Mouse (Mus musculus) CH12.LX (cell line): ENCODE results near the gene Fads3. TPM values are rescaled to one million over a fixed set of nuclear protein-coding genes. Genes with fewer than 3 reads are reported as not detected.

ENCODE experiments used
- DNase-seq: peaks from one replicate; pipeline ENCODE4 v3.0.0-alpha.2; 2013; ENCODE audit errors: extremely low read depth
- H3K27ac ChIP-seq: 2 replicates; pipeline ENCODE4 v1.5.1; 2012; ENCODE audit warnings: low read depth, mild to moderate bottlenecking, control low read depth, moderate library complexity; ENCODE audit not compliant: insufficient read depth
- H3K27me3 ChIP-seq: replicated peaks from 2 replicates; pipeline ENCODE3; 2012; ENCODE audit warnings: inconsistent platforms
- H3K36me3 ChIP-seq, 2 experiments: replicated peaks in 1 of 2; 2 replicates each; pipeline versions ENCODE3 to v1.6.1; 2012; ENCODE audit warnings: inconsistent platforms in 1 of 2, low read length in 1 of 2, mild to moderate bottlenecking in 1 of 2, mixed read lengths in 1 of 2, moderate library complexity in 1 of 2; ENCODE audit not compliant: control insufficient read depth in 1 of 2, insufficient read depth in 1 of 2
- H3K4me1 ChIP-seq, 2 experiments: 2 replicates each; pipeline ENCODE4 v1.6.1; 2012; ENCODE audit warnings: inconsistent platforms in 1 of 2, moderate library complexity in 1 of 2; ENCODE audit not compliant: insufficient read depth in 2 of 2, control insufficient read depth in 1 of 2
- H3K4me2 ChIP-seq: 2 replicates; pipeline ENCODE4 v1.6.1; 2012; ENCODE audit warnings: low read depth, mild to moderate bottlenecking, control low read depth; ENCODE audit not compliant: poor library complexity, insufficient read depth, severe bottlenecking
- H3K4me3 ChIP-seq, 3 experiments: fragments of 150-350 bp in 1 of 3; sonication (generic) in 1 of 3; replicated peaks in 1 of 3; 2 replicates each; pipeline versions ENCODE3 to v1.5.1; 2011 to 2012; ENCODE audit warnings: low read depth in 2 of 3, low read length in 2 of 3, mild to moderate bottlenecking in 2 of 3, moderate library complexity in 2 of 3, control low read depth in 1 of 3, improper control_type of control experiment in 1 of 3, inconsistent platforms in 1 of 3, mixed read lengths in 1 of 3; ENCODE audit not compliant: poor library complexity in 1 of 3
- H3K79me2 ChIP-seq: replicated peaks from 2 replicates; pipeline ENCODE4 v1.6.1; 2012; ENCODE audit warnings: mild to moderate bottlenecking, moderate library complexity; ENCODE audit not compliant: control insufficient read depth, poor library complexity, insufficient read depth, severe bottlenecking; ENCODE audit errors: extremely low read depth
- H3K9ac ChIP-seq: 2 replicates; pipeline ENCODE4 v1.6.1; 2012; ENCODE audit warnings: low read depth, mild to moderate bottlenecking, control low read depth, moderate library complexity; ENCODE audit not compliant: insufficient read depth
- H3K9me3 ChIP-seq: replicated peaks from 2 replicates; pipeline ENCODE3; 2012; ENCODE audit warnings: low read length, inconsistent platforms, mixed read lengths
- BHLHE40 ChIP-seq: IDR thresholded peaks from 2 replicates; pipeline ENCODE4 v1.6.1; 2011; ENCODE audit warnings: mild to moderate bottlenecking, low read depth, low read length, improper control_type of control experiment
- CHD1 ChIP-seq: IDR thresholded peaks from 2 replicates; pipeline ENCODE4 v1.6.1; 2012; ENCODE audit warnings: low read depth, low read length, improper control_type of control experiment, inconsistent platforms
- CHD2 ChIP-seq: IDR thresholded peaks from 2 replicates; pipeline ENCODE4 v1.6.1; 2011; ENCODE audit warnings: low read length, improper control_type of control experiment
- CTCF ChIP-seq, 2 experiments: IDR thresholded peaks in 1 of 2; conservative IDR thresholded peaks in 1 of 2; 2 replicates each; pipeline ENCODE4 v1.5.1; 2011 to 2012; ENCODE audit warnings: low read depth in 2 of 2, low read length in 2 of 2, improper control_type of control experiment in 1 of 2, inconsistent platforms in 1 of 2, mild to moderate bottlenecking in 1 of 2, moderate library complexity in 1 of 2
- ELF1 ChIP-seq: IDR thresholded peaks from 2 replicates; pipeline ENCODE4 v1.6.1; 2014; ENCODE audit warnings: low read depth, mild to moderate bottlenecking, inconsistent platforms, low read length, improper control_type of control experiment
- ETS1 ChIP-seq: conservative IDR thresholded peaks from 2 replicates; pipeline ENCODE4 v1.6.1; 2012; ENCODE audit warnings: low read depth, mild to moderate bottlenecking, inconsistent platforms, low read length, improper control_type of control experiment, moderate library complexity
- GABPA ChIP-seq: IDR thresholded peaks from 2 replicates; pipeline ENCODE4 v1.6.1; 2012; ENCODE audit warnings: low read depth, low read length, improper control_type of control experiment, inconsistent platforms; ENCODE audit not compliant: insufficient replicate concordance
- HCFC1 ChIP-seq: IDR thresholded peaks from 2 replicates; pipeline ENCODE4 v1.6.1; 2012; ENCODE audit warnings: low read depth, mild to moderate bottlenecking, inconsistent platforms, low read length, improper control_type of control experiment
- JUN ChIP-seq: IDR thresholded peaks from 2 replicates; pipeline ENCODE4 v1.6.1; 2011; ENCODE audit warnings: low read depth, mild to moderate bottlenecking, low read length, improper control_type of control experiment, moderate library complexity; ENCODE audit not compliant: insufficient read depth
- JUND ChIP-seq: conservative IDR thresholded peaks from 2 replicates; pipeline ENCODE4 v1.6.1; 2011; ENCODE audit warnings: low read depth, low read length, improper control_type of control experiment
- KAT2A ChIP-seq: IDR thresholded peaks from 2 replicates; pipeline ENCODE4 v1.6.1; 2012; ENCODE audit warnings: low read length, improper control_type of control experiment, inconsistent platforms; ENCODE audit not compliant: insufficient replicate concordance
- MAFK ChIP-seq: IDR thresholded peaks from 2 replicates; pipeline ENCODE4 v1.6.1; 2011; ENCODE audit warnings: low read length, improper control_type of control experiment; ENCODE audit not compliant: insufficient replicate concordance
- MAZ ChIP-seq: IDR thresholded peaks from 2 replicates; pipeline ENCODE4 v1.6.1; 2012; ENCODE audit warnings: low read depth, mild to moderate bottlenecking, inconsistent platforms, low read length, improper control_type of control experiment, moderate library complexity
- MXI1 ChIP-seq: IDR thresholded peaks from 2 replicates; pipeline ENCODE4 v1.6.1; 2011; ENCODE audit warnings: mild to moderate bottlenecking, low read depth, low read length, improper control_type of control experiment
- PAX5 ChIP-seq: IDR thresholded peaks from 2 replicates; pipeline ENCODE4 v1.6.1; 2012; ENCODE audit warnings: low read length, inconsistent platforms, mixed read lengths
- POLR2A ChIP-seq: IDR thresholded peaks from 2 replicates; pipeline ENCODE4 v1.6.1; 2011; ENCODE audit warnings: low read depth, mild to moderate bottlenecking, improper control_type of control experiment, low read length
- POLR2AphosphoS2 ChIP-seq: IDR thresholded peaks from 2 replicates; pipeline ENCODE4 v1.6.1; 2011; ENCODE audit warnings: low read depth, low read length, improper control_type of control experiment
- RAD21 ChIP-seq: IDR thresholded peaks from 2 replicates; pipeline ENCODE4 v1.6.1; 2011; ENCODE audit warnings: low read depth, mild to moderate bottlenecking, low read length, improper control_type of control experiment, moderate library complexity
- RCOR1 ChIP-seq: conservative IDR thresholded peaks from 2 replicates; pipeline ENCODE4 v1.6.1; 2012; ENCODE audit warnings: low read depth, mild to moderate bottlenecking, inconsistent platforms, low read length, improper control_type of control experiment
- SIN3A ChIP-seq: IDR thresholded peaks from 2 replicates; pipeline ENCODE4 v1.6.1; 2012; ENCODE audit warnings: low read length, improper control_type of control experiment, inconsistent platforms
- SMC3 ChIP-seq: IDR thresholded peaks from 2 replicates; pipeline ENCODE4 v1.6.1; 2011; ENCODE audit warnings: low read depth, low read length, improper control_type of control experiment
- TBP ChIP-seq: conservative IDR thresholded peaks from 2 replicates; pipeline ENCODE4 v1.6.1; 2011; ENCODE audit warnings: low read depth, low read length, improper control_type of control experiment
- TCF12 ChIP-seq: IDR thresholded peaks from 2 replicates; pipeline ENCODE4 v1.6.1; 2014; ENCODE audit warnings: low read depth, mild to moderate bottlenecking, inconsistent platforms, low read length, improper control_type of control experiment
- UBTF ChIP-seq: IDR thresholded peaks from 2 replicates; pipeline ENCODE4 v1.6.1; 2012; ENCODE audit warnings: low read depth, mild to moderate bottlenecking, inconsistent platforms, low read length, improper control_type of control experiment, moderate library complexity
- USF1 ChIP-seq: IDR thresholded peaks from 2 replicates; pipeline ENCODE4 v1.6.1; 2014; ENCODE audit warnings: low read depth, mild to moderate bottlenecking, inconsistent platforms, low read length, improper control_type of control experiment
- USF2 ChIP-seq: conservative IDR thresholded peaks from 2 replicates; pipeline ENCODE4 v1.6.1; 2011; ENCODE audit warnings: low read depth, low read length, improper control_type of control experiment
- ZC3H11A ChIP-seq: IDR thresholded peaks from 2 replicates; pipeline ENCODE4 v1.6.1; 2012; ENCODE audit warnings: low read depth, mild to moderate bottlenecking, inconsistent platforms, low read length, improper control_type of control experiment
- ZKSCAN1 ChIP-seq: IDR thresholded peaks from 2 replicates; pipeline ENCODE4 v1.6.1; 2012; ENCODE audit warnings: low read depth, inconsistent platforms, low read length, improper control_type of control experiment, borderline replicate concordance
- ZNF384 ChIP-seq: IDR thresholded peaks from 2 replicates; pipeline ENCODE4 v1.6.1; 2012; ENCODE audit warnings: low read depth, low read length, improper control_type of control experiment, inconsistent platforms
- dilution Hi-C: fragments of 300-500 bp; cut with MboI; formaldehyde crosslinking; loops from 2 replicates; pipeline ENCODE4 v1.14.3; 2020; ENCODE audit warnings: low sequenced_read_pairs; ENCODE audit not compliant: extremely low pct_unique_long_range_greater_than_20kb, extremely low pct_ligation_motif_present
- in situ Hi-C: fragments of 300-500 bp; cut with MboI; formaldehyde crosslinking; loops from 3 replicates; pipeline ENCODE4 v1.14.3; 2019; ENCODE audit warnings: low sequenced_read_pairs, low pct_ligation_motif_present, low pct_unique_long_range_greater_than_20kb, mixed read lengths
- polyA plus RNA-seq: library from polyadenylated mRNA; unstranded; fragments of >175 nt; gene quantifications from 2 replicates; pipeline ENCODE4 v1.2.1, GENCODE M21; 2012; ENCODE audit warnings: low read depth; ENCODE audit not compliant: insufficient read length
- total RNA-seq, 2 experiments: library from RNA; depleted of rRNA; stranded (reverse); fragments of 300-350 nt in 1 of 2; fragments of >200 nt in 1 of 2; gene quantifications; 2 replicates each; pipeline ENCODE4 v1.2.3; 2012 to 2014

The Fads3 gene
- total and polyA plus RNA-seq, 3 experiments, result 0.29 to 1.1 TPM; not detected in 1

DNA sequence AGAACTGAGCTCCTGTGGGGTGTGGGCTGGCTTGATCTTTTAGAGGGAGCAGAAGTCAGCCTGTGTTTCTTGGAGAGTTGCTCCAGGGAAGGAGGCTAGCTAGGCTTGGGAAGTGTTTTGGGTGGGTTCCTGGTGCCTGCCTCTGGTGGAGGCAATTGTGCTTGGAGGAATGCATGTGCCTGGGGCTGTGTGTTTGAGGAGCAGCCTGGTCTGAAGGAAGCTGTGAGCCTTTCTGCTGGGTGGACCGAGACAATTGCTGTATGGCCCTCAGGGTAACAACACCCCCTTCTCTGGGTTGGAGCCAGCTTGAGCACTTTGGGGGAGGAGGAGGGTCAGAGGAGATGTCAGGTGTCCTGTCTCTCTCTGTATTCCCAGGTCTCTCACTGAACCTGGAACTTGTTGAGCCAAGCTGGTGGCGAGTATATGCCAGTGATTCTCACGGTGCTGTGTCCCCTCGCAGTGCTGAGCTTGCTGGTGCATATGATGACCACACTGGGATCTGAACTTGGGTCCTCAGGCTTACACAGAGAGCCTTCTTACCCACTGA lies 22.1 kb upstream of the Fads3 start:
- Histone ChIP-seq H3K36me3 (no peaks in the 10 kb centered on the region), H3K9ac (no peak overlapping the region)
- DNase-seq, result no peak

DNA sequence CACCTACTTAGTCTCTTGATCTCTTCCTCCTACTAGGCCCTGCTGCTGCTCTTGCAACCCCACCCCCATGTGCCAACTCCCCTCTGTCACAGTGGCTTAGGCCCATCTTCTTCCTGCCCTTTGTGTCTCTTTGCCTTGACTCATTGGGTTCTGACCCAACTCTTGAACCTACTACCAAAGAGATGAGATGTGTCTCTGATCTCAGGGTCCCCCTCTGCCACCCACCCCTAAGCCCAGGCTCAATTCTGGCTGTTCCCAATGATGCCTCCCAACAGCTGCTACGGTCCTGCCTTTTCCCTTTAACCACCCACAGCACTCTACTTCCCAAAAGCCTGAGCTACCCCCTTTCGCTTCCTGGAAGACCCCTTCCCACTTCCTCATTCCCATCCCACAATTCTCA lies 19.4 kb upstream of the Fads3 start:
- TF ChIP-seq CHD2 (no peak), POLR2A (no peak), CHD1 (no peak), USF2 (no peak), KAT2A (no peak), RCOR1 (no peak), TCF12 (no peak), SMC3 (no peak), JUND (no peak), JUN (no peak), SIN3A (no peak), MAFK (no peak), ZC3H11A (no peak), ZNF384 (no peak), MXI1 (no peak), ETS1 (no peak), PAX5 (no peak), USF1 (no peak), UBTF (no peak), CTCF (conservative IDR thresholded peaks at IDR 0.05 in 1 of 2, IDR thresholded peaks at IDR 0.05 in 1 of 2; ENCODE audit: low read depth in 2 of 2, low read length in 2 of 2) (no peak)
- dilution Hi-C loops (no loop called here), in situ Hi-C loops (no loop called here)
- Histone ChIP-seq H3K4me2 (no peak overlapping the region), H3K27ac (no peak overlapping the region), H3K27me3 (peaks cover 39% of the 10 kb centered on the region), H3K9me3 (no peaks in the 10 kb centered on the region), H3K36me3 (no peaks in the 10 kb centered on the region), H3K9ac (no peak overlapping the region), H3K4me1 (peaks cover 6 to 21% of the 10 kb centered on the region in 2 experiments), H3K79me2 (no peaks in the 10 kb centered on the region), H3K4me3 (no peak overlapping the region)
- no peak for DNase-seq

More for the DNA sequence above, 22.1 kb upstream of the Fads3 start:
- peaks cover 6 to 18% of the 10 kb centered on the region in 2 experiments for H3K4me1 ChIP-seq
- TF ChIP-seq ZC3H11A (no peak), USF1 (no peak), POLR2AphosphoS2 (no peak), GABPA (no peak), MAZ (no peak), BHLHE40 (no peak), ZKSCAN1 (no peak), HCFC1 (no peak), ELF1 (no peak), KAT2A (no peak), MAFK (no peak), TBP (no peak), CHD1 (no peak), JUN (no peak), RAD21 (no peak), SIN3A (no peak)
- no peak overlapping the region for H3K4me2 ChIP-seq
- dilution Hi-C loops, result no loop called here
- H3K27ac ChIP-seq, result no peak overlapping the region
- H3K27me3 ChIP-seq, result peaks cover 43% of the 10 kb centered on the region
- in situ Hi-C loops, result no loop called here
- no peaks in the 10 kb centered on the region for H3K79me2 ChIP-seq
- H3K4me3 ChIP-seq, result no peak overlapping the region
- H3K9me3 ChIP-seq, result no peaks in the 10 kb centered on the region
